Mouse (Mus musculus) CH12.LX (cell line): ENCODE measurements at regions not wholly inside any gene's neighbourhood (a gene's known extent, or its start where the extent isn't known, plus 50 kb on each side); places are given as distances from the start of the nearest gene placed in this dataset.

Experiments used
- DNase-seq: peaks from one replicate; pipeline ENCODE4 v3.0.0-alpha.2; 2013; ENCODE audit errors: extremely low read depth
- H3K27ac ChIP-seq: 2 replicates; pipeline ENCODE4 v1.5.1; 2012; ENCODE audit warnings: low read depth, mild to moderate bottlenecking, control low read depth, moderate library complexity; ENCODE audit not compliant: insufficient read depth
- H3K27me3 ChIP-seq: replicated peaks from 2 replicates; pipeline ENCODE3; 2012; ENCODE audit warnings: inconsistent platforms
- H3K36me3 ChIP-seq, 2 experiments: replicated peaks in 1 of 2; 2 replicates each; pipeline versions ENCODE3 to v1.6.1; 2012; ENCODE audit warnings: inconsistent platforms in 1 of 2, low read length in 1 of 2, mild to moderate bottlenecking in 1 of 2, mixed read lengths in 1 of 2, moderate library complexity in 1 of 2; ENCODE audit not compliant: control insufficient read depth in 1 of 2, insufficient read depth in 1 of 2
- H3K4me1 ChIP-seq, 2 experiments: 2 replicates each; pipeline ENCODE4 v1.6.1; 2012; ENCODE audit warnings: inconsistent platforms in 1 of 2, moderate library complexity in 1 of 2; ENCODE audit not compliant: insufficient read depth in 2 of 2, control insufficient read depth in 1 of 2
- H3K4me2 ChIP-seq: 2 replicates; pipeline ENCODE4 v1.6.1; 2012; ENCODE audit warnings: low read depth, mild to moderate bottlenecking, control low read depth; ENCODE audit not compliant: poor library complexity, insufficient read depth, severe bottlenecking
- H3K4me3 ChIP-seq, 3 experiments: fragments of 150-350 bp in 1 of 3; sonication (generic) in 1 of 3; replicated peaks in 1 of 3; 2 replicates each; pipeline versions ENCODE3 to v1.5.1; 2011 to 2012; ENCODE audit warnings: low read depth in 2 of 3, low read length in 2 of 3, mild to moderate bottlenecking in 2 of 3, moderate library complexity in 2 of 3, control low read depth in 1 of 3, improper control_type of control experiment in 1 of 3, inconsistent platforms in 1 of 3, mixed read lengths in 1 of 3; ENCODE audit not compliant: poor library complexity in 1 of 3
- H3K79me2 ChIP-seq: replicated peaks from 2 replicates; pipeline ENCODE4 v1.6.1; 2012; ENCODE audit warnings: mild to moderate bottlenecking, moderate library complexity; ENCODE audit not compliant: control insufficient read depth, poor library complexity, insufficient read depth, severe bottlenecking; ENCODE audit errors: extremely low read depth
- H3K9ac ChIP-seq: 2 replicates; pipeline ENCODE4 v1.6.1; 2012; ENCODE audit warnings: low read depth, mild to moderate bottlenecking, control low read depth, moderate library complexity; ENCODE audit not compliant: insufficient read depth
- H3K9me3 ChIP-seq: replicated peaks from 2 replicates; pipeline ENCODE3; 2012; ENCODE audit warnings: low read length, inconsistent platforms, mixed read lengths
- CHD1 ChIP-seq: IDR thresholded peaks from 2 replicates; pipeline ENCODE4 v1.6.1; 2012; ENCODE audit warnings: low read depth, low read length, improper control_type of control experiment, inconsistent platforms
- CHD2 ChIP-seq: IDR thresholded peaks from 2 replicates; pipeline ENCODE4 v1.6.1; 2011; ENCODE audit warnings: low read length, improper control_type of control experiment
- GABPA ChIP-seq: IDR thresholded peaks from 2 replicates; pipeline ENCODE4 v1.6.1; 2012; ENCODE audit warnings: low read depth, low read length, improper control_type of control experiment, inconsistent platforms; ENCODE audit not compliant: insufficient replicate concordance
- HCFC1 ChIP-seq: IDR thresholded peaks from 2 replicates; pipeline ENCODE4 v1.6.1; 2012; ENCODE audit warnings: low read depth, mild to moderate bottlenecking, inconsistent platforms, low read length, improper control_type of control experiment
- JUN ChIP-seq: IDR thresholded peaks from 2 replicates; pipeline ENCODE4 v1.6.1; 2011; ENCODE audit warnings: low read depth, mild to moderate bottlenecking, low read length, improper control_type of control experiment, moderate library complexity; ENCODE audit not compliant: insufficient read depth
- JUND ChIP-seq: conservative IDR thresholded peaks from 2 replicates; pipeline ENCODE4 v1.6.1; 2011; ENCODE audit warnings: low read depth, low read length, improper control_type of control experiment
- MAFK ChIP-seq: IDR thresholded peaks from 2 replicates; pipeline ENCODE4 v1.6.1; 2011; ENCODE audit warnings: low read length, improper control_type of control experiment; ENCODE audit not compliant: insufficient replicate concordance
- MAX ChIP-seq: IDR thresholded peaks from 2 replicates; pipeline ENCODE4 v1.6.1; 2011; ENCODE audit warnings: low read length, improper control_type of control experiment
- MAZ ChIP-seq: IDR thresholded peaks from 2 replicates; pipeline ENCODE4 v1.6.1; 2012; ENCODE audit warnings: low read depth, mild to moderate bottlenecking, inconsistent platforms, low read length, improper control_type of control experiment, moderate library complexity
- MEF2A ChIP-seq: IDR thresholded peaks from 2 replicates; pipeline ENCODE4 v1.6.1; 2014; ENCODE audit warnings: low read depth, mild to moderate bottlenecking, inconsistent platforms, low read length, improper control_type of control experiment, borderline replicate concordance
- NELFE ChIP-seq: IDR thresholded peaks from 2 replicates; pipeline ENCODE4 v1.6.1; 2011; ENCODE audit warnings: low read depth, low read length, improper control_type of control experiment
- PAX5 ChIP-seq: IDR thresholded peaks from 2 replicates; pipeline ENCODE4 v1.6.1; 2012; ENCODE audit warnings: low read length, inconsistent platforms, mixed read lengths
- POLR2AphosphoS2 ChIP-seq: IDR thresholded peaks from 2 replicates; pipeline ENCODE4 v1.6.1; 2011; ENCODE audit warnings: low read depth, low read length, improper control_type of control experiment
- RCOR1 ChIP-seq: conservative IDR thresholded peaks from 2 replicates; pipeline ENCODE4 v1.6.1; 2012; ENCODE audit warnings: low read depth, mild to moderate bottlenecking, inconsistent platforms, low read length, improper control_type of control experiment
- SMC3 ChIP-seq: IDR thresholded peaks from 2 replicates; pipeline ENCODE4 v1.6.1; 2011; ENCODE audit warnings: low read depth, low read length, improper control_type of control experiment
- TBP ChIP-seq: conservative IDR thresholded peaks from 2 replicates; pipeline ENCODE4 v1.6.1; 2011; ENCODE audit warnings: low read depth, low read length, improper control_type of control experiment
- USF2 ChIP-seq: conservative IDR thresholded peaks from 2 replicates; pipeline ENCODE4 v1.6.1; 2011; ENCODE audit warnings: low read depth, low read length, improper control_type of control experiment
- ZC3H11A ChIP-seq: IDR thresholded peaks from 2 replicates; pipeline ENCODE4 v1.6.1; 2012; ENCODE audit warnings: low read depth, mild to moderate bottlenecking, inconsistent platforms, low read length, improper control_type of control experiment
- ZKSCAN1 ChIP-seq: IDR thresholded peaks from 2 replicates; pipeline ENCODE4 v1.6.1; 2012; ENCODE audit warnings: low read depth, inconsistent platforms, low read length, improper control_type of control experiment, borderline replicate concordance
- ZMIZ1 ChIP-seq: IDR thresholded peaks from 2 replicates; pipeline ENCODE4 v1.6.1; 2012; ENCODE audit warnings: low read depth, mild to moderate bottlenecking, inconsistent platforms, low read length, improper control_type of control experiment
- ZNF384 ChIP-seq: IDR thresholded peaks from 2 replicates; pipeline ENCODE4 v1.6.1; 2012; ENCODE audit warnings: low read depth, low read length, improper control_type of control experiment, inconsistent platforms
- dilution Hi-C: fragments of 300-500 bp; cut with MboI; formaldehyde crosslinking; loops from 2 replicates; pipeline ENCODE4 v1.14.3; 2020; ENCODE audit warnings: low sequenced_read_pairs; ENCODE audit not compliant: extremely low pct_unique_long_range_greater_than_20kb, extremely low pct_ligation_motif_present
- in situ Hi-C: fragments of 300-500 bp; cut with MboI; formaldehyde crosslinking; loops from 3 replicates; pipeline ENCODE4 v1.14.3; 2019; ENCODE audit warnings: low sequenced_read_pairs, low pct_ligation_motif_present, low pct_unique_long_range_greater_than_20kb, mixed read lengths

DNA sequence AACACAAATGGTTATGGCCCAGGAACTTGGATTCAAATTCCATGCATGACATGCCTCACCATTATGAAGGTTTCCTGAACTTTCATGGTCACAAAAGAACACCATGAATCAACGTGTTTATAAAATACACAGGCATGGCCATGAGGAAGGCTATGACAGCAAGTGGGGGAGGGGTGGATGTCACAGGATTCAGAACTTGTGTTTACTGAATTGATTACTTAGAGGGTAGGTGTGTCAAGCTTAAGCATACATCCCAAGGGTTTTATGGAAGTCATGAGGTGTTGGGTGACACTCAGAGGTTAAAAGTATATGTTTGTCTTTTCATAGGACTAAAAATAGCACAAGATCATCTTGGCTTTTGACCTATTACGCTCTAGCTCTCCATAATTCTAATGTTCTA lies 61.3 kb upstream of the Insig1 start:
- Histone ChIP-seq H3K4me1 (no peaks in the 10 kb centered on the region), H3K9me3 (no peaks in the 10 kb centered on the region), H3K36me3 (no peaks in the 10 kb centered on the region), H3K4me2 (no peak overlapping the region), H3K4me3 (no peak overlapping the region), H3K79me2 (no peaks in the 10 kb centered on the region), H3K27ac (no peak overlapping the region)
- DNase-seq: no peak
- dilution Hi-C loops (no loop called here), in situ Hi-C loops (no loop called here)
- TF ChIP-seq ZC3H11A (no peak), RCOR1 (no peak), NELFE (no peak), POLR2AphosphoS2 (no peak), PAX5 (no peak), SMC3 (no peak), MAZ (no peak), CHD1 (no peak), CHD2 (no peak), JUND (no peak), USF2 (no peak), MAX (no peak), ZMIZ1 (no peak), JUN (no peak), HCFC1 (no peak), ZNF384 (no peak), GABPA (no peak), MAFK (no peak), MEF2A (no peak), ZKSCAN1 (no peak)
- TF ChIP-seq, all 38 proteins: peak for 0
- H3K27me3 ChIP-seq: no peaks in the 10 kb centered on the region
- no peak overlapping the region for H3K9ac ChIP-seq

DNA sequence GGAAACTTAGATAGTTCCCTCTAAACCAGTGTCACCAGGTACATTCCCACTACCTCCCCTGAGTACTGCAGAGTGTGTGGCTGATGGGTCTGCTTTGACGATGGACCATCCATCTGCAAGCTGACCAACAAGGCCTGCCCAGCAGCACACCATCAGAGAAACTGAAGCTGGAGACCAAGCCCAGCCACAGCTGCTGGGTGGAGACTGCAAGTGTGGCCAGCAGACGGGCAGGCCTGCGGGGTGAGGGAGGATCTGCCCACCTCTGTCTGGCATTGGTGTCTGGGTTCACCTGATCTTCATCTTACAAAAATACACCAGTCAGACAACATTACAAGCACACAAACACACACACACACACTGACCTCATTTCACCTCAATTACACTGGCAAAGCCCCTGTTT lies 60.6 kb upstream of the Insig1 start:
- in situ Hi-C loops: no loop called here

More for the DNA sequence above, 60.6 kb upstream of the Insig1 start:
- Histone ChIP-seq H3K79me2 (no peaks in the 10 kb centered on the region), H3K4me2 (no peak overlapping the region), H3K9me3 (no peaks in the 10 kb centered on the region), H3K9ac (no peak overlapping the region), H3K4me3 (no peak overlapping the region), H3K36me3 (no peaks in the 10 kb centered on the region), H3K4me1 (no peaks in the 10 kb centered on the region), H3K27ac (no peak overlapping the region), H3K27me3 (no peaks in the 10 kb centered on the region)
- TF ChIP-seq GABPA (no peak), TBP (no peak), ZC3H11A (no peak), USF2 (no peak), ZMIZ1 (no peak), POLR2AphosphoS2 (no peak)
- dilution Hi-C loops: no loop called here
- DNase-seq: no peak
